Comparison of ENCODE assay signal across 18 mouse cellular contexts in genomic region chr2:124189271-124189670, GRCm38 (mm10).
DNase-seq lines count a peak whose midpoint lies in the region; TF ChIP-seq lines count a peak whose summit lies in the region.
"Had no signal": no experiment of that assay in that cellular context is flagged by ENCODE, and none has a peak within 500 bp of the region (broad histone marks: within the 10 kb centered on the region; RNA-seq: fewer than 3 reads in every experiment).

No protein-coding gene starts in this region.

- peak overlapping the region; percentile 49 for H3K27ac ChIP-seq in layer of hippocampus, adult 2 months
- H3K27ac ChIP-seq: embryonic facial prominence, embryonic 10.5 days; embryonic facial prominence, embryonic 12.5 days; forebrain, embryonic 13.5 days; forebrain, embryonic 15.5 days had no signal

- TF ChIP-seq CTCF in layer of hippocampus, adult 2 months (conservative IDR thresholded peaks at IDR 0.05), result no peak

- intact Hi-C loops in left cerebral cortex, postnatal 4 days (cut with DNase I), result no loop called here
- intact Hi-C loops in left cerebral cortex, postnatal 36 days (cut with DNase I), result no loop called here

- no peak overlapping the region for H3K4me3 ChIP-seq in layer of hippocampus, adult 2 months
- H3K4me3 ChIP-seq: embryonic facial prominence, embryonic 10.5 days; embryonic facial prominence, embryonic 12.5 days; forebrain, embryonic 13.5 days; forebrain, embryonic 15.5 days had no signal

- DNase-seq in cerebellum, postnatal 10 days, result peak; percentile 38 to 52
- no peak for DNase-seq in cerebellum, adult 8-10 months
- DNase-seq in cerebellum, postnatal 25 days, result peak; percentile 20 to 36
- DNase-seq in cerebellum, adult 9-11 months, result no peak
- DNase-seq in layer of hippocampus, adult 2 months (ENCODE audit: low spot score in 2 of 2), result no peak
- no peak for DNase-seq in layer of hippocampus, adult 11-12 months (ENCODE audit: low spot score)
- DNase-seq in left cerebral cortex, postnatal 4 days, result peak; percentile 9
- no peak for DNase-seq in left cerebral cortex, postnatal 36 days (ENCODE audit: low spot score in 2 of 2)
- DNase-seq: adrenal gland, adult 8-10 months; adrenal gland, postnatal 14 days; adrenal gland, postnatal 36 days; B cell, adult 2 months; cerebellum, adult 11-12 months; forebrain, postnatal 0 days had no signal

Comparison
In these comparisons a context has a peak if more than half of its experiments do, and no peak if none do; other contexts are left out.
1. DNase-seq: peak in cerebellum, postnatal 10 days (2 of 2), cerebellum, postnatal 25 days (2 of 2) and left cerebral cortex, postnatal 4 days (single experiment); none in cerebellum, adult 8-10 months (single experiment), cerebellum, adult 9-11 months (single experiment), layer of hippocampus, adult 2 months (0 of 2), layer of hippocampus, adult 11-12 months (single experiment) and left cerebral cortex, postnatal 36 days (0 of 2).